Mouse (Mus musculus): ENCODE measurements around the gene Cyp4f17. TPM values are rescaled to one million over a fixed set of nuclear protein-coding genes. Genes with fewer than 3 reads are reported as not detected.
"Not testable (repeated sequence)": the region's sequence is repeated elsewhere in the genome, so short reads cannot be mapped to it uniquely, and the experiment has no call there.

Cyp4f17 gene
- polyA plus RNA-seq, 2 experiments: 7.7 to 16.5 TPM

GRCm38 (mm10) chr17:32492349-32492980, 13.4 kb upstream of the Cyp4f17 start:
- DNase-seq (ENCODE audit: low spot score) (peak; percentile 38), ATAC-seq (ENCODE audit: low FRiP score, low read depth) (no peak)
- Histone ChIP-seq H3K4me3 (replicated peaks; ENCODE audit: low read length) (peak overlapping the region; percentile 24), H3K36me3 (ENCODE audit: control insufficient read depth, insufficient read depth, low read length) (no peaks in the 10 kb centered on the region), H3K9ac (ENCODE audit: low read depth, low read length, severe bottlenecking) (no peak overlapping the region), H3K27me3 (ENCODE audit: control insufficient read depth, insufficient read depth, low read length) (no peaks in the 10 kb centered on the region), H3K9me3 (ENCODE audit: control insufficient read depth, low read length) (no peaks in the 10 kb centered on the region), H3K4me2 (replicated peaks; ENCODE audit: low read depth, low read length, severe bottlenecking) (peak overlapping the region; percentile 41), H3K27ac (replicated peaks; ENCODE audit: low read depth, low read length) (no peak overlapping the region), H3K4me1 (ENCODE audit: control insufficient read depth, insufficient read depth, low read length) (no peaks in the 10 kb centered on the region)
- no peak for TF ChIP-seq POLR2A (IDR thresholded peaks at IDR 0.05; ENCODE audit: borderline replicate concordance, extremely low read depth, insufficient read depth, insufficient read length)
- WGBS: 9% methylated on average over 29 of the region's 30 CpGs

GRCm38 (mm10) chr17:32494601-32495000, 11.2 kb upstream of the Cyp4f17 start:
- DNase-seq (ENCODE audit: low spot score) (peak; percentile 85), ATAC-seq (ENCODE audit: low FRiP score, low read depth) (peak; percentile 75)
- no peak for TF ChIP-seq POLR2A (IDR thresholded peaks at IDR 0.05; ENCODE audit: borderline replicate concordance, extremely low read depth, insufficient read depth, insufficient read length)
- H3K27ac ChIP-seq (replicated peaks; ENCODE audit: low read depth, low read length): no peak overlapping the region
- no peaks in the 10 kb centered on the region for H3K27me3 ChIP-seq (ENCODE audit: control insufficient read depth, insufficient read depth, low read length)
- no peaks in the 10 kb centered on the region for H3K4me1 ChIP-seq (ENCODE audit: control insufficient read depth, insufficient read depth, low read length)
- no peaks in the 10 kb centered on the region for H3K36me3 ChIP-seq (ENCODE audit: control insufficient read depth, insufficient read depth, low read length)
- H3K4me2 ChIP-seq (replicated peaks; ENCODE audit: low read depth, low read length, severe bottlenecking): no peak overlapping the region
- WGBS: 26% methylated on average over 1 of the region's 1 CpGs
- no peaks in the 10 kb centered on the region for H3K9me3 ChIP-seq (ENCODE audit: control insufficient read depth, low read length)
- H3K4me3 ChIP-seq (replicated peaks; ENCODE audit: low read length): no peak overlapping the region
- H3K9ac ChIP-seq (ENCODE audit: low read depth, low read length, severe bottlenecking): no peak overlapping the region

GRCm38 (mm10) chr17:32500511-32500910, 5.3 kb upstream of the Cyp4f17 start:
- 79% methylated on average over 4 of the region's 4 CpGs for WGBS
- H3K27me3 ChIP-seq (ENCODE audit: control insufficient read depth, insufficient read depth, low read length); DNase-seq (ENCODE audit: low spot score); H3K27ac ChIP-seq (replicated peaks; ENCODE audit: low read depth, low read length); ATAC-seq (ENCODE audit: low FRiP score, low read depth); H3K4me2 ChIP-seq (replicated peaks; ENCODE audit: low read depth, low read length, severe bottlenecking); H3K4me3 ChIP-seq (replicated peaks; ENCODE audit: low read length); H3K36me3 ChIP-seq (ENCODE audit: control insufficient read depth, insufficient read depth, low read length); H3K4me1 ChIP-seq (ENCODE audit: control insufficient read depth, insufficient read depth, low read length); H3K9ac ChIP-seq (ENCODE audit: low read depth, low read length, severe bottlenecking); H3K9me3 ChIP-seq (ENCODE audit: control insufficient read depth, low read length): not testable (repeated sequence)

GRCm38 (mm10) chr17:32501051-32501450, 4.8 kb upstream of the Cyp4f17 start:
- Histone ChIP-seq H3K4me2 (replicated peaks; ENCODE audit: low read depth, low read length, severe bottlenecking) (no peak overlapping the region), H3K36me3 (ENCODE audit: control insufficient read depth, insufficient read depth, low read length) (no peaks in the 10 kb centered on the region), H3K4me3 (replicated peaks; ENCODE audit: low read length) (no peak overlapping the region), H3K9ac (ENCODE audit: low read depth, low read length, severe bottlenecking) (no peak overlapping the region), H3K9me3 (ENCODE audit: control insufficient read depth, low read length) (no peaks in the 10 kb centered on the region), H3K4me1 (ENCODE audit: control insufficient read depth, insufficient read depth, low read length) (0 out of 2 replicates have a peak, but pooled peaks cover 2% of the 10 kb centered on the region), H3K27ac (replicated peaks; ENCODE audit: low read depth, low read length) (no peak overlapping the region), H3K27me3 (ENCODE audit: control insufficient read depth, insufficient read depth, low read length) (no peaks in the 10 kb centered on the region)
- WGBS: 38% methylated on average over 3 of the region's 3 CpGs
- peak; percentile 27 for DNase-seq (ENCODE audit: low spot score)
- ATAC-seq (ENCODE audit: low FRiP score, low read depth): no peak
- TF ChIP-seq POLR2A (IDR thresholded peaks at IDR 0.05; ENCODE audit: borderline replicate concordance, extremely low read depth, insufficient read depth, insufficient read length): no peak

GRCm38 (mm10) chr17:32503111-32503510, 2.7 kb upstream of the Cyp4f17 start:
- no peak overlapping the region for H3K27ac ChIP-seq (replicated peaks; ENCODE audit: low read depth, low read length)
- DNase-seq (ENCODE audit: low spot score): no peak
- H3K36me3 ChIP-seq (ENCODE audit: control insufficient read depth, insufficient read depth, low read length): no peaks in the 10 kb centered on the region; the same call in 1 of the 2 replicates
- WGBS: 70% methylated on average over 2 of the region's 2 CpGs
- TF ChIP-seq POLR2A (IDR thresholded peaks at IDR 0.05; ENCODE audit: borderline replicate concordance, extremely low read depth, insufficient read depth, insufficient read length): no peak
- ATAC-seq (ENCODE audit: low FRiP score, low read depth): no peak
- no peak overlapping the region for H3K9ac ChIP-seq (ENCODE audit: low read depth, low read length, severe bottlenecking)
- H3K4me2 ChIP-seq (replicated peaks; ENCODE audit: low read depth, low read length, severe bottlenecking): no peak overlapping the region
- no peak overlapping the region for H3K4me3 ChIP-seq (replicated peaks; ENCODE audit: low read length)
- no peaks in the 10 kb centered on the region for H3K27me3 ChIP-seq (ENCODE audit: control insufficient read depth, insufficient read depth, low read length)
- H3K4me1 ChIP-seq (ENCODE audit: control insufficient read depth, insufficient read depth, low read length): peaks cover 9% of the 10 kb centered on the region; the same call in 1 of the 2 replicates
- no peaks in the 10 kb centered on the region for H3K9me3 ChIP-seq (ENCODE audit: control insufficient read depth, low read length)
